Mouse (Mus musculus): ENCODE measurements around the gene Pcf11.

GRCm38 (mm10) chr7:92675131-92675530 lies 5.4 kb upstream of the Pcf11 start:
- TF ChIP-seq CTCF (IDR thresholded peaks at IDR 0.05 in 2 of 3, conservative IDR thresholded peaks at IDR 0.05 in 1 of 3; ENCODE audit: control insufficient read depth in 1 of 3, insufficient read depth in 1 of 3, low read depth in 2 of 3, low read length in 3 of 3, poor library complexity in 1 of 3, severe bottlenecking in 1 of 3) = no peak
- no peak for TF ChIP-seq ZMIZ1 (IDR thresholded peaks at IDR 0.05; ENCODE audit: low read depth, low read length)
- TF ChIP-seq POLR2A (IDR thresholded peaks at IDR 0.05; ENCODE audit: control insufficient read depth in 1 of 2, insufficient read depth in 1 of 2, low read depth in 1 of 2, low read length in 2 of 2, poor library complexity in 1 of 2) = no peak
- no peak for TF ChIP-seq MAFK (IDR thresholded peaks at IDR 0.05; ENCODE audit: borderline replicate concordance, low read depth, low read length)
- no peak for TF ChIP-seq GATA1 (IDR thresholded peaks at IDR 0.05; ENCODE audit: low read depth, low read length)
- TF ChIP-seq ETS1 (IDR thresholded peaks at IDR 0.05; ENCODE audit: low read depth, low read length) = no peak

All from MEL (cell line).